ENCODE assay signal across 27 mouse cellular contexts in genomic region chr11:3973081-3973480, GRCm38 (mm10). TPM values are rescaled to one million over a fixed set of nuclear protein-coding genes. Genes with fewer than 3 reads are reported as not detected.
"Had no signal": no experiment of that assay in that cellular context is flagged by ENCODE, and none has a peak within 500 bp of the region (broad histone marks: within the 10 kb centered on the region; RNA-seq: fewer than 3 reads in every experiment).

No protein-coding gene starts in this region.

- H3K27ac ChIP-seq: gastrocnemius, adult 2 months; heart, embryonic 10.5 days; hindbrain, embryonic 10.5 days; hindbrain, embryonic 12.5 days; hindbrain, embryonic 14.5 days; intestine, embryonic 15.5 days; kidney, embryonic 15.5 days; kidney, postnatal 0 days; limb, embryonic 10.5 days; limb, embryonic 12.5 days; liver, embryonic 13.5 days had no signal

- H3K4me3 ChIP-seq: gastrocnemius, adult 2 months; heart, embryonic 10.5 days; heart, embryonic 12.5 days; hindbrain, embryonic 10.5 days; hindbrain, embryonic 12.5 days; intestine, embryonic 15.5 days; kidney, embryonic 15.5 days; layer of hippocampus, adult 2 months; left cerebral cortex, adult 2 months; limb, embryonic 10.5 days; limb, embryonic 12.5 days; liver, embryonic 13.5 days had no signal

- H3K27me3 ChIP-seq: heart, embryonic 12.5 days; hindbrain, embryonic 12.5 days; intestine, embryonic 15.5 days; kidney, embryonic 15.5 days; limb, embryonic 12.5 days; liver, embryonic 13.5 days had no signal

- H3K9ac ChIP-seq: heart, embryonic 12.5 days; hindbrain, embryonic 12.5 days; hindbrain, embryonic 14.5 days; intestine, embryonic 15.5 days; kidney, embryonic 15.5 days; limb, embryonic 12.5 days; liver, embryonic 13.5 days had no signal

- H3K9me3 ChIP-seq: heart, embryonic 10.5 days; heart, embryonic 12.5 days; hindbrain, embryonic 10.5 days; hindbrain, embryonic 12.5 days; intestine, embryonic 15.5 days; kidney, embryonic 15.5 days; limb, embryonic 10.5 days; limb, embryonic 12.5 days; liver, embryonic 13.5 days had no signal

- H3K4me2 ChIP-seq: heart, embryonic 12.5 days; hindbrain, embryonic 12.5 days; hindbrain, embryonic 14.5 days; intestine, embryonic 15.5 days; kidney, embryonic 15.5 days; limb, embryonic 12.5 days; liver, embryonic 11.5 days; liver, embryonic 13.5 days had no signal

- DNase-seq: gastrocnemius, adult 2 months; gastrocnemius, postnatal 10 days; gastrocnemius, postnatal 25 days; heart, postnatal 10 days; heart, postnatal 4 days; kidney, adult 8-10 months; kidney, postnatal 4 days; liver; liver, embryonic 13.5 days had no signal

- H3K4me1 ChIP-seq: heart, embryonic 10.5 days; heart, embryonic 12.5 days; hindbrain, embryonic 10.5 days; hindbrain, embryonic 12.5 days; intestine, embryonic 15.5 days; kidney, embryonic 15.5 days; limb, embryonic 10.5 days; limb, embryonic 12.5 days; liver, embryonic 13.5 days had no signal

- ATAC-seq: hindbrain, embryonic 16.5 days; inflammation-experienced regulatory T-cells, adult 6 months; intestine, embryonic 15.5 days; intestine, postnatal 0 days had no signal

RNA-seq across cellular contexts. Expression of gene 4930556J24Rik, which starts 3.5 kb away (rescaled TPM):
- polyA plus RNA-seq: heart, embryonic 12.5 days; heart, embryonic 14.5 days; hindbrain, embryonic 16.5 days; intestine, embryonic 15.5 days; limb, embryonic 12.5 days; limb, embryonic 14.5 days; liver, embryonic 13.5 days had no signal

RNA-seq across cellular contexts. Expression of gene Gal3st1, which starts 10.4 kb away (rescaled TPM):
- polyA plus RNA-seq: heart, embryonic 14.5 days; inflammation-experienced regulatory T-cells, adult 6 months had no signal

RNA-seq across cellular contexts. Expression of gene Sec14l4, which starts 58.2 kb away (rescaled TPM):
- polyA plus RNA-seq: heart, embryonic 12.5 days; heart, embryonic 14.5 days; hindbrain, embryonic 10.5 days; hindbrain, embryonic 12.5 days; hindbrain, embryonic 14.5 days; hindbrain, embryonic 16.5 days; inflammation-experienced regulatory T-cells, adult 6 months; kidney, embryonic 15.5 days; kidney, postnatal 0 days; limb, embryonic 10.5 days; limb, embryonic 12.5 days had no signal
